Mouse (Mus musculus) midbrain, embryonic 14.5 days (tissue): Measurements from ENCODE around the gene Naa80. TPM values are rescaled to one million over a fixed set of nuclear protein-coding genes. Genes with fewer than 3 reads are reported as not detected.

ENCODE experiments used
- ATAC-seq: fragments of 200-750 bp; cut with Nextera tagmentation; 2 replicates; pipeline ENCODE4 v1.8.0; 2017; ENCODE audit warnings: moderate number of reproducible peaks, moderate library complexity; ENCODE audit not compliant: low FRiP score, low TSS enrichment
- DNase-seq: peaks from one replicate; pipeline ENCODE4 v3.0.0-alpha.2; 2015
- H3K27ac ChIP-seq: fragments of 300-500 bp; sonication (generic); replicated peaks from 2 replicates; pipeline ENCODE4 v1.5.1; 2014; ENCODE audit warnings: mild to moderate bottlenecking, low read depth, low read length, moderate library complexity
- H3K27me3 ChIP-seq: fragments of 300-500 bp; sonication (generic); 2 replicates; pipeline ENCODE4 v1.6.1; 2014; ENCODE audit warnings: low read length, control low read depth, mixed read lengths; ENCODE audit not compliant: control insufficient read depth, insufficient read depth
- H3K36me3 ChIP-seq: fragments of 300-500 bp; sonication (generic); 2 replicates; pipeline ENCODE4 v1.6.1; 2014; ENCODE audit warnings: low read length, control low read depth; ENCODE audit not compliant: control insufficient read depth, insufficient read depth
- H3K4me1 ChIP-seq: fragments of 300-500 bp; sonication (generic); 2 replicates; pipeline ENCODE4 v1.6.1; 2014; ENCODE audit warnings: mild to moderate bottlenecking, antibody characterized with exemption, low read length, control low read depth; ENCODE audit not compliant: control insufficient read depth, insufficient read depth
- H3K4me2 ChIP-seq: fragments of 300-500 bp; sonication (generic); 2 replicates; pipeline ENCODE4 v1.6.1; 2014; ENCODE audit warnings: mild to moderate bottlenecking, low read length, moderate library complexity
- H3K4me3 ChIP-seq: fragments of 300-500 bp; sonication (generic); replicated peaks from 2 replicates; pipeline ENCODE4 v1.5.1; 2014; ENCODE audit warnings: low read depth, low read length
- H3K9ac ChIP-seq: fragments of 300-500 bp; sonication (generic); replicated peaks from 2 replicates; pipeline ENCODE4 v1.6.1; 2014; ENCODE audit warnings: mild to moderate bottlenecking, low read length, moderate library complexity
- H3K9me3 ChIP-seq: fragments of 300-500 bp; sonication (generic); 2 replicates; pipeline ENCODE4 v1.6.1; 2016; ENCODE audit warnings: low read length, control low read depth, mixed read lengths; ENCODE audit not compliant: control insufficient read depth
- WGBS: fragments of 180-500 bp; shearing (Covaris S2); extraction: QIAGEN DNeasy Blood & Tissue Kit; methylation state at CpG from one replicate; pipeline ENCODE4 v1.1.7; 2014; 5-methylcytosine and 5-hydroxymethylcytosine counted together
- polyA plus RNA-seq: library from polyadenylated mRNA; unstranded; fragments of >200 nt; fragmentation: Nextera tagmentation; extraction: Ambion mirVana; gene quantifications from 2 replicates; pipeline ENCODE4 v1.2.1, GENCODE M21; 2014

Naa80 gene
- polyA plus RNA-seq, 1 experiment from 2014 or later = 14.1 TPM

GRCm38 (mm10) chr9:107620954-107621353 is 42.3 kb downstream of the Naa80 start:
- Histone ChIP-seq H3K4me2 (no peak overlapping the region), H3K9ac (no peak overlapping the region), H3K27ac (no peak overlapping the region), H3K4me3 (no peak overlapping the region), H3K36me3 (peaks cover 59% of the 10 kb centered on the region), H3K27me3 (no peaks in the 10 kb centered on the region), H3K9me3 (no peaks in the 10 kb centered on the region), H3K4me1 (peaks cover 7% of the 10 kb centered on the region)
- ATAC-seq = no peak
- no peak for DNase-seq

- DNase-seq (no peak), ATAC-seq (no peak)
- Histone ChIP-seq H3K27ac (peak overlapping the region; percentile 99; the same call in 1 of the 2 replicates), H3K4me1 (peaks cover 43% of the 10 kb centered on the region), H3K36me3 (peaks cover 30% of the 10 kb centered on the region), H3K27me3 (no peaks in the 10 kb centered on the region), H3K9ac (no peak overlapping the region), H3K9me3 (no peaks in the 10 kb centered on the region), H3K4me3 (no peak overlapping the region), H3K4me2 (no peak overlapping the region)
- WGBS = 66% methylated on average over 5 of the region's 5 CpGs
These were observed 45.9 kb downstream of the Naa80 start for GRCm38 (mm10) chr9:107624539-107624938.

DNA sequence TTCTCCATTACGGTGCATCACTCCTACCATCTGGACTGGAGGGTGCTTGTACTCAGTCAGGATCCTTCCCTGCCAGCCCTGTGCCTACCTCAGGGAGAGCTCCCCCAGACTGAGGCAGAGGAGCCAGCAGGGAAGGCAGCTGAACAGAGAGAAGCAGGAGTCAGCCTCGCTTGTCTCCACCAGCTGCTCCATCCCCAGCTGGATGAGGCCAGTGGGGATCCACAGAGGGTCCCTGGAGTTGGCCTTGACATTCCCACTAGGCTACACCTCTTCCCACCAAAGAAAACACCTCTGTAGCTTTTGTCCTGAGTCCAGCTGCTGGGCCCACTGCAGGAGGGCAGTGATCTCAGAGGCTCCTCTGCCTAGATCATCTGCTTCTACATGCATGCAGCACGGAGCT is 46.3 kb downstream of the Naa80 start:
- ATAC-seq (no peak), DNase-seq (no peak)
- no peak overlapping the region for H3K9ac ChIP-seq
- no peak overlapping the region for H3K4me2 ChIP-seq
- peaks cover 26% of the 10 kb centered on the region for H3K36me3 ChIP-seq
- no peaks in the 10 kb centered on the region for H3K9me3 ChIP-seq
- H3K4me1 ChIP-seq = peaks cover 47% of the 10 kb centered on the region
- no peak overlapping the region for H3K4me3 ChIP-seq
- no peaks in the 10 kb centered on the region for H3K27me3 ChIP-seq
- H3K27ac ChIP-seq = 0 out of 2 replicates have a peak overlapping the region, but pooled peaks have one; percentile 99
- WGBS = 70% methylated on average over 3 of the region's 3 CpGs

GRCm38 (mm10) chr9:107625351-107626128 is 46.9 kb downstream of the Naa80 start:
- Histone ChIP-seq H3K36me3 (peaks cover 20% of the 10 kb centered on the region), H3K9ac (peak overlapping the region; percentile 56), H3K4me1 (peaks cover 53% of the 10 kb centered on the region), H3K4me2 (peak overlapping the region; percentile 85; the same call in 1 of the 2 replicates), H3K4me3 (no peak overlapping the region), H3K27ac (peak overlapping the region; percentile 99), H3K27me3 (no peaks in the 10 kb centered on the region), H3K9me3 (no peaks in the 10 kb centered on the region)
- WGBS = 88% methylated on average over 12 of the region's 12 CpGs
- no peak for ATAC-seq
- DNase-seq = no peak

DNA sequence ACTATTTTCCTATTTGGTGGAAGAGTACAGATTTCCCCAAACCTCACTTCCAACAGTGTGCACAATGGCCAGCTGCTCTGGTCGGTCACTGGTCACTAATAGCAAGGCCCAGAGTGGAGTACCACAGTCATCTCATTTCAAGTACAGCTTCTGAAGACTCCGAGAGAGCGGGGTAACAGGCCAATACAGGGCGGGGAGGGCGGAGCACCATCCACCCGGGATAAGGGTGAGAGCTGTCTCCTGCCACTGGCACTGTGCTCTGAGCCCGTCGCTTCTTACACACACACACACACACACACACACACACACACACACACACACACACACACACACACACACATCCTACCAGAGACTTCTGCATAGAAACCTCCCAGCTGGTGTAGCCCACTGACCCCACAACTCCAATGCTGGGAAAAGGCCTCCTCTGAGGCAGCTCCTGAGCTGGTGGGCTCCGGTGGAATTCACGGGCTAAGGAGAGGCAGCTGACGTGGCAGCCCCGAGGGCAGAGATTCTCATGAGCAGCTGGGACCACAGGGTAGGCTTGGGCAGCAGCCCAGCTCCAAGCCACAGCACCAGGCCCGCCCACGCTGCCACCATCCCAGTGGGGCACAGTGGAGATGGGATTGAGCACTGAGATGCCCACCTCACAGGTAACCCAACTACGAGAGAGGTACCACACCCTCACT is 47.6 kb downstream of the Naa80 start:
- Histone ChIP-seq H3K4me3 (peak overlapping the region; percentile 20), H3K9ac (peak overlapping the region; percentile 56), H3K36me3 (peaks cover 19% of the 10 kb centered on the region), H3K27me3 (no peaks in the 10 kb centered on the region), H3K9me3 (no peaks in the 10 kb centered on the region), H3K4me1 (peaks cover 61% of the 10 kb centered on the region), H3K4me2 (peak overlapping the region; percentile 85), H3K27ac (peak overlapping the region; percentile 99)
- ATAC-seq (peak; percentile 7), DNase-seq (peak; percentile 79)
- 23% methylated on average over 15 of the region's 15 CpGs for WGBS

DNA sequence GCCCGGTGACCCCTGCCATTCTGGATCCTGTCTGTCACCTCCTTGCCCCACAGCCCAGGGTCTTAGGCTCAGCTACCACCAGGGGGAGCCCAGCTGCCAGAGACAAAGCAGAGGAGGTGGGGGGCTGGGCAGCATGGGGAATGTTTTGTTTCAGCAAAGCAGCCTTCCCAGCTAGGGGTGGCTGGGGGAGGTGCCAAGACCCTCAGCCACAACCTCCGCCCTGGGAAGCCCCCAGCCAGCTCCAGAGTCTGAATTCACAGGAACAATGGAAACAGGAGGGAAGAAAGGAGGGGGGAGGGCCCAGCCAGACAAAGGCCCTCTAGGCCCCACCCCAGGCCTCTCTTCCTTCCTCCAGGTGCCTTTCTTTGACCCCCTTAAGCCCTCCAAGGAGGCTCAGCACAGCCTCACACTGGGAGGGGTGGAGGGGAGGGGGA is 48.2 kb downstream of the Naa80 start:
- Histone ChIP-seq H3K4me1 (peaks cover 66% of the 10 kb centered on the region), H3K4me2 (peak overlapping the region; percentile 85), H3K27me3 (no peaks in the 10 kb centered on the region), H3K27ac (peak overlapping the region; percentile 99), H3K36me3 (peaks cover 19% of the 10 kb centered on the region), H3K9me3 (no peaks in the 10 kb centered on the region), H3K9ac (peak overlapping the region; percentile 56), H3K4me3 (peak overlapping the region; percentile 20)
- WGBS = 0% methylated on average over 2 of the region's 2 CpGs
- peak; percentile 95 for DNase-seq
- ATAC-seq = peak; percentile 77

DNA sequence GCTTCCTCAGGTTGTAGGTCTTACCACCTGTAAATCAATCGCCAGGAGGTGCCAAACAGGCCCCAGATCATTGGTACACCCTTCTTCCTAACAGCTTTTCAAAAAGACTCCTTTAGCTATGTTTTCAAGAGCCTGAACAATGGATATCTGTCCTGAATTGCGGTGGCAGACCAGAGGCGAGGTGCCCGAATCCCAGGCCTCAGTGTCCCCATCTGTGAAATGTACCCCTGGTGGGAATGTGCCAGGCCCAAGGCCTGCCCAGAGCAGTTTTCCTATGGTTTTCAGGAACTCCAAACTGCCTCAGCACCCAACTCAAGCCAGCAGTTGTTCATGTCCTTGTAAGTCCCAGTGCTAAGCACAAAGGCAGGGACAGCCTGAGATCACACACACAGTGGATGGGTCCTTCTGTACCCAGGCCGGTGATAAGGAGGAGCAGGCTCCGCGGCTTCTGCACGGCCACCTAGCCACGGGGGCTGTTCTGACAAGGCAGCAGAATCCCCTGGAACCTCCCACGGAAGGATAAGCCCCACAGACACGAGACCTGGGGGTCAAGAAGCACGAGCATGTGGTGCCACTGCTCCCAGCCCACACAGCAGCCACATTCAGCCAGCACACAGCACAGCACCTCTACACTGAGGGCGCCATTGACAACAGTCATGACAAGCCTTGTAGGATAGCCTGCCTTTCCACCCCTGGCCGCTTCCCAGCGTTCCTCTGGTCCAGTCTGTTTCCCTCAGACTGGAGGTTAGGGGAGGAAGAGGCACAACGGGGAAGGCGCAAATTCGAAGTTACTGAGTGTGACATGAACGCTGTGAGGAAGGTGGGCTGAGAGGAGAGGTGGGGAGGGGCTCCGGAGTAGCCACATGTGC is 48.9 kb downstream of the Naa80 start:
- peak overlapping the region; percentile 56 for H3K9ac ChIP-seq
- ATAC-seq = no peak
- H3K4me3 ChIP-seq = no peak overlapping the region
- H3K36me3 ChIP-seq = peaks cover 14% of the 10 kb centered on the region
- H3K27me3 ChIP-seq = no peaks in the 10 kb centered on the region
- H3K9me3 ChIP-seq = no peaks in the 10 kb centered on the region
- H3K4me2 ChIP-seq = peak overlapping the region; percentile 85
- DNase-seq = no peak
- peaks cover 74% of the 10 kb centered on the region for H3K4me1 ChIP-seq
- peak overlapping the region; percentile 99 for H3K27ac ChIP-seq
- WGBS = 9% methylated on average over 20 of the region's 20 CpGs

- peaks cover 82% of the 10 kb centered on the region for H3K4me1 ChIP-seq
- H3K27me3 ChIP-seq = no peaks in the 10 kb centered on the region
- ATAC-seq = no peak
- peak overlapping the region; percentile 85 for H3K4me2 ChIP-seq
- peak overlapping the region; percentile 56; the same call in 1 of the 2 replicates for H3K9ac ChIP-seq
- H3K4me3 ChIP-seq = 0 out of 2 replicates have a peak overlapping the region, but pooled peaks have one; percentile 8
- peak overlapping the region; percentile 99 for H3K27ac ChIP-seq
- H3K36me3 ChIP-seq = peaks cover 11% of the 10 kb centered on the region
- no peaks in the 10 kb centered on the region for H3K9me3 ChIP-seq
- DNase-seq = no peak
- 28% methylated on average over 15 of the region's 15 CpGs for WGBS
These were observed 50.2 kb downstream of the Naa80 start for GRCm38 (mm10) chr9:107628721-107629410.
